ENCODE assay signal across 1 mouse cellular context in the genomic region with DNA sequence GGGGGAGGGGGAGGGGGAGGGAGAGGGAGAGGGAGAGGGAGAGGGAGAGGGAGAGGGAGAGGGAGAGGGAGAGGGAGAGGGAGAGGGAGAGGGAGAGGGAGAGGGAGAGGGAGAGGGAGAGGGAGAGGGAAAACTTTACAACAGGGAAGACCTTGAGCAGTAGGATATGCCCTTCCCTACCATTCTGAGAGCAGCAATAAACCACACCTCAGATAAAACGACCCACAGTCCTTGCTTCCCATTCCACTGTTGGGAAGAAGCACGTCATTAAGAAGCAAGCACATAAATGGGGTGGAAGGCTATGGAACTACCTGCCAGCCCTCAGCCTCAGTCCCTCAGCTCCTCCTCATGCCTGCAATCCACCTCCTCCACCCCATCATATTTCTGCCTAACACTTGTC. TPM values are rescaled to one million over a fixed set of nuclear protein-coding genes. Genes with fewer than 3 reads are reported as not detected.
"Had no signal": no experiment of that assay in that cellular context is flagged by ENCODE, and none has a peak within 500 bp of the region (broad histone marks: within the 10 kb centered on the region; RNA-seq: fewer than 3 reads in every experiment).

No protein-coding gene starts in this region.

RNA-seq across cellular contexts. Expression of a gene that starts 4.8 kb away (rescaled TPM):
- polyA plus RNA-seq: spleen, adult 2 months had no signal
